In genomic region chr3:57665880-57666279, GRCm38 (mm10) we compare ENCODE assay signal across 32 mouse cellular contexts. TPM values are rescaled to one million over a fixed set of nuclear protein-coding genes. Genes with fewer than 3 reads are reported as not detected.
"Had no signal": no experiment of that assay in that cellular context is flagged by ENCODE, and none has a peak within 500 bp of the region (broad histone marks: within the 10 kb centered on the region; RNA-seq: fewer than 3 reads in every experiment).

No protein-coding gene starts in this region.

- H3K9me3 ChIP-seq: embryonic facial prominence, embryonic 10.5 days; embryonic facial prominence, embryonic 12.5 days; embryonic facial prominence, embryonic 13.5 days; embryonic facial prominence, embryonic 15.5 days; forebrain, embryonic 10.5 days; forebrain, embryonic 12.5 days; forebrain, embryonic 13.5 days; forebrain, embryonic 15.5 days had no signal

- H3K9ac ChIP-seq: embryonic facial prominence, embryonic 12.5 days; embryonic facial prominence, embryonic 13.5 days; embryonic facial prominence, embryonic 15.5 days; forebrain, embryonic 12.5 days; forebrain, embryonic 13.5 days; forebrain, embryonic 15.5 days; forebrain, postnatal 0 days had no signal

- DNase-seq: cerebellum, adult 9-10 months; cerebellum, postnatal 10 days; cerebellum, postnatal 14 days; cerebellum, postnatal 25 days; cerebellum, postnatal 36 days; embryo, embryonic 11 days; forebrain, postnatal 0 days; gastrocnemius, adult 2 months; gastrocnemius, postnatal 10 days; gastrocnemius, postnatal 14 days; gastrocnemius, postnatal 25 days; gastrocnemius, postnatal 36 days; heart, adult 11 months; heart, adult 18-20 months; heart, adult 2 months had no signal

- H3K4me3 ChIP-seq: embryonic facial prominence, embryonic 10.5 days; embryonic facial prominence, embryonic 12.5 days; embryonic facial prominence, embryonic 13.5 days; embryonic facial prominence, embryonic 15.5 days; erythroblast, embryonic 14.5 days; forebrain, embryonic 10.5 days; forebrain, embryonic 12.5 days; forebrain, embryonic 13.5 days; forebrain, embryonic 15.5 days; gastrocnemius, adult 2 months; heart, adult 2 months had no signal

- H3K4me2 ChIP-seq: embryonic facial prominence, embryonic 12.5 days; embryonic facial prominence, embryonic 13.5 days; embryonic facial prominence, embryonic 15.5 days; forebrain, embryonic 12.5 days; forebrain, embryonic 13.5 days; forebrain, embryonic 15.5 days had no signal

- ATAC-seq: forebrain, embryonic 13.5 days; forebrain, embryonic 15.5 days; forebrain, embryonic 16.5 days; forebrain, postnatal 0 days had no signal

- H3K36me3 ChIP-seq: embryonic facial prominence, embryonic 10.5 days; embryonic facial prominence, embryonic 12.5 days; embryonic facial prominence, embryonic 13.5 days; embryonic facial prominence, embryonic 15.5 days; forebrain, embryonic 10.5 days; forebrain, embryonic 12.5 days; forebrain, embryonic 15.5 days had no signal

- H3K27me3 ChIP-seq: embryonic facial prominence, embryonic 12.5 days; embryonic facial prominence, embryonic 13.5 days; embryonic facial prominence, embryonic 15.5 days; forebrain, embryonic 12.5 days; forebrain, embryonic 13.5 days; forebrain, embryonic 15.5 days had no signal

- H3K27ac ChIP-seq: embryonic facial prominence, embryonic 10.5 days; embryonic facial prominence, embryonic 12.5 days; embryonic facial prominence, embryonic 13.5 days; embryonic facial prominence, embryonic 15.5 days; forebrain, embryonic 10.5 days; forebrain, embryonic 12.5 days; forebrain, embryonic 13.5 days; forebrain, embryonic 15.5 days; gastrocnemius, adult 2 months; heart, adult 2 months had no signal

- H3K4me1 ChIP-seq: embryonic facial prominence, embryonic 10.5 days; embryonic facial prominence, embryonic 12.5 days; embryonic facial prominence, embryonic 13.5 days; embryonic facial prominence, embryonic 15.5 days; forebrain, embryonic 10.5 days; forebrain, embryonic 12.5 days; forebrain, embryonic 13.5 days had no signal

RNA-seq across cellular contexts. Expression of gene Ankub1, which starts 26.7 kb away (rescaled TPM):
- total RNA-seq: common myeloid progenitor, adult 5-6 weeks; gastrocnemius, adult 18-20 months; gastrocnemius, adult 2 months; gastrocnemius, adult 8-10 months; gastrocnemius, postnatal 10 days; gastrocnemius, postnatal 14 days; gastrocnemius, postnatal 25 days; gastrocnemius, postnatal 36 days; granulocyte monocyte progenitor cell, adult 5-6 weeks; heart, adult 18-20 months; heart, adult 2 months; heart, adult 8-10 months had no signal
- polyA plus RNA-seq: erythroblast, embryonic 14.5 days; forebrain, embryonic 11.5 days; forebrain, embryonic 15.5 days; gonadal fat pad, adult 2 months had no signal
